Mouse (Mus musculus): ENCODE measurements at regions not wholly inside any gene's neighbourhood (a gene's known extent, or its start where the extent isn't known, plus 50 kb on each side); places are given as distances from the start of the nearest gene placed in this dataset.

GRCm38 (mm10) chr13:57147623-57148022 is 251.8 kb upstream of the Trpc7 start:
- TF ChIP-seq MAX (IDR thresholded peaks at IDR 0.05) = no peak

GRCm38 (mm10) chr13:57146708-57147107 is 250.9 kb upstream of the Trpc7 start:
- TF ChIP-seq MAX (IDR thresholded peaks at IDR 0.05) = no peak
- TF ChIP-seq CEBPB (IDR thresholded peaks at IDR 0.05; ENCODE audit: low read depth) = no peak
- no peak for TF ChIP-seq USF1 (IDR thresholded peaks at IDR 0.05; ENCODE audit: low read depth)
- no peak for TF ChIP-seq FOSL1 (IDR thresholded peaks at IDR 0.05; ENCODE audit: insufficient read depth, low read length, poor library complexity, severe bottlenecking)
- no peak for TF ChIP-seq MYOG (IDR thresholded peaks at IDR 0.05; ENCODE audit: control insufficient read depth, extremely low read depth, insufficient read length)
- TF ChIP-seq MYOD1 (IDR thresholded peaks at IDR 0.05; ENCODE audit: control insufficient read depth, insufficient read length, low read depth) = no peak
- TF ChIP-seq CTCF (IDR thresholded peaks at IDR 0.05; ENCODE audit: control insufficient read depth, insufficient read depth, insufficient read length) = no peak

More at GRCm38 (mm10) chr13:57147623-57148022, 251.8 kb upstream of the Trpc7 start:
- no peak overlapping the region for H3K4me3 ChIP-seq (ENCODE audit: insufficient read depth, poor library complexity, severe bottlenecking)
- H3K79me3 ChIP-seq (ENCODE audit: low read depth) = no peaks in the 10 kb centered on the region
- H3K27me3 ChIP-seq (ENCODE audit: control insufficient read depth, insufficient read depth, insufficient read length) = no peaks in the 10 kb centered on the region
- H3K79me2 ChIP-seq (ENCODE audit: control insufficient read depth, insufficient read depth) = no peaks in the 10 kb centered on the region
- H3ac ChIP-seq (ENCODE audit: control insufficient read depth, insufficient read length, low read depth) = no peak overlapping the region
- no peaks in the 10 kb centered on the region for H3K36me3 ChIP-seq (ENCODE audit: control insufficient read depth, insufficient read depth)

GRCm38 (mm10) chr13:57145782-57146181 is 250.0 kb upstream of the Trpc7 start:
- Histone ChIP-seq H3K36me3 (ENCODE audit: control insufficient read depth, insufficient read depth) (no peaks in the 10 kb centered on the region), H3ac (ENCODE audit: control insufficient read depth, insufficient read length, low read depth) (no peak overlapping the region), H3K79me2 (ENCODE audit: control insufficient read depth, insufficient read depth) (no peaks in the 10 kb centered on the region), H3K4me3 (ENCODE audit: insufficient read depth, poor library complexity, severe bottlenecking) (no peak overlapping the region), H3K79me3 (ENCODE audit: low read depth) (no peaks in the 10 kb centered on the region), H3K27me3 (ENCODE audit: control insufficient read depth, insufficient read depth, insufficient read length) (no peaks in the 10 kb centered on the region)
- TF ChIP-seq MYOD1 (IDR thresholded peaks at IDR 0.05; ENCODE audit: control insufficient read depth, insufficient read length, low read depth) = no peak
- TF ChIP-seq CTCF (IDR thresholded peaks at IDR 0.05; ENCODE audit: control insufficient read depth, insufficient read depth, insufficient read length) = no peak
- no peak for TF ChIP-seq MAX (IDR thresholded peaks at IDR 0.05)

More at GRCm38 (mm10) chr13:57146708-57147107, 250.9 kb upstream of the Trpc7 start:
- H3K79me3 ChIP-seq (ENCODE audit: low read depth) = no peaks in the 10 kb centered on the region
- no peaks in the 10 kb centered on the region for H3K79me2 ChIP-seq (ENCODE audit: control insufficient read depth, insufficient read depth)
- no peaks in the 10 kb centered on the region for H3K27me3 ChIP-seq (ENCODE audit: control insufficient read depth, insufficient read depth, insufficient read length)
- no peaks in the 10 kb centered on the region for H3K36me3 ChIP-seq (ENCODE audit: control insufficient read depth, insufficient read depth)
- H3ac ChIP-seq (ENCODE audit: control insufficient read depth, insufficient read length, low read depth) = no peak overlapping the region
- H3K4me3 ChIP-seq (ENCODE audit: insufficient read depth, poor library complexity, severe bottlenecking) = no peak overlapping the region

- TF ChIP-seq MAX (IDR thresholded peaks at IDR 0.05) (no peak), MYOG (IDR thresholded peaks at IDR 0.05; ENCODE audit: control insufficient read depth, extremely low read depth, insufficient read length) (no peak), CTCF (IDR thresholded peaks at IDR 0.05; ENCODE audit: control insufficient read depth, insufficient read depth, insufficient read length) (no peak), USF1 (IDR thresholded peaks at IDR 0.05; ENCODE audit: low read depth) (no peak), MYOD1 (IDR thresholded peaks at IDR 0.05; ENCODE audit: control insufficient read depth, insufficient read length, low read depth) (no peak), CEBPB (IDR thresholded peaks at IDR 0.05; ENCODE audit: low read depth) (no peak), FOSL1 (IDR thresholded peaks at IDR 0.05; ENCODE audit: insufficient read depth, low read length, poor library complexity, severe bottlenecking) (no peak)
- Histone ChIP-seq H3K36me3 (ENCODE audit: control insufficient read depth, insufficient read depth) (no peaks in the 10 kb centered on the region), H3K27me3 (ENCODE audit: control insufficient read depth, insufficient read depth, insufficient read length) (no peaks in the 10 kb centered on the region), H3K79me3 (ENCODE audit: low read depth) (no peaks in the 10 kb centered on the region), H3K79me2 (ENCODE audit: control insufficient read depth, insufficient read depth) (no peaks in the 10 kb centered on the region), H3K4me3 (ENCODE audit: insufficient read depth, poor library complexity, severe bottlenecking) (no peak overlapping the region), H3ac (ENCODE audit: control insufficient read depth, insufficient read length, low read depth) (no peak overlapping the region)
These were observed 247.1 kb upstream of the Trpc7 start for GRCm38 (mm10) chr13:57142851-57143250.

GRCm38 (mm10) chr13:57142441-57142840 is 246.6 kb upstream of the Trpc7 start:
- TF ChIP-seq USF1 (IDR thresholded peaks at IDR 0.05; ENCODE audit: low read depth) = no peak
- no peak for TF ChIP-seq FOSL1 (IDR thresholded peaks at IDR 0.05; ENCODE audit: insufficient read depth, low read length, poor library complexity, severe bottlenecking)
- no peak for TF ChIP-seq MYOD1 (IDR thresholded peaks at IDR 0.05; ENCODE audit: control insufficient read depth, insufficient read length, low read depth)
- TF ChIP-seq MYOG (IDR thresholded peaks at IDR 0.05; ENCODE audit: control insufficient read depth, extremely low read depth, insufficient read length) = no peak
- TF ChIP-seq MAX (IDR thresholded peaks at IDR 0.05) = no peak
- no peak for TF ChIP-seq CEBPB (IDR thresholded peaks at IDR 0.05; ENCODE audit: low read depth)
- no peak for TF ChIP-seq CTCF (IDR thresholded peaks at IDR 0.05; ENCODE audit: control insufficient read depth, insufficient read depth, insufficient read length)
- Histone ChIP-seq H3K4me3 (ENCODE audit: insufficient read depth, poor library complexity, severe bottlenecking) (no peak overlapping the region), H3K79me3 (ENCODE audit: low read depth) (no peaks in the 10 kb centered on the region)

GRCm38 (mm10) chr13:57115936-57116335 is 220.1 kb upstream of the Trpc7 start:
- Histone ChIP-seq H3K79me2 (ENCODE audit: control insufficient read depth, insufficient read depth) (no peaks in the 10 kb centered on the region), H3K4me3 (ENCODE audit: insufficient read depth, poor library complexity, severe bottlenecking) (no peak overlapping the region), H3K79me3 (ENCODE audit: low read depth) (no peaks in the 10 kb centered on the region), H3K27me3 (ENCODE audit: control insufficient read depth, insufficient read depth, insufficient read length) (no peaks in the 10 kb centered on the region), H3K36me3 (ENCODE audit: control insufficient read depth, insufficient read depth) (no peaks in the 10 kb centered on the region), H3ac (ENCODE audit: control insufficient read depth, insufficient read length, low read depth) (no peak overlapping the region)
- TF ChIP-seq CTCF (IDR thresholded peaks at IDR 0.05; ENCODE audit: control insufficient read depth, insufficient read depth, insufficient read length) (no peak), FOSL1 (IDR thresholded peaks at IDR 0.05; ENCODE audit: insufficient read depth, low read length, poor library complexity, severe bottlenecking) (no peak), MYOG (IDR thresholded peaks at IDR 0.05; ENCODE audit: control insufficient read depth, extremely low read depth, insufficient read length) (no peak), CEBPB (IDR thresholded peaks at IDR 0.05; ENCODE audit: low read depth) (no peak), USF1 (IDR thresholded peaks at IDR 0.05; ENCODE audit: low read depth) (no peak), MYOD1 (IDR thresholded peaks at IDR 0.05; ENCODE audit: control insufficient read depth, insufficient read length, low read depth) (no peak), MAX (IDR thresholded peaks at IDR 0.05) (no peak)

More at GRCm38 (mm10) chr13:57142441-57142840, 246.6 kb upstream of the Trpc7 start:
- no peaks in the 10 kb centered on the region for H3K27me3 ChIP-seq (ENCODE audit: control insufficient read depth, insufficient read depth, insufficient read length)
- no peaks in the 10 kb centered on the region for H3K79me2 ChIP-seq (ENCODE audit: control insufficient read depth, insufficient read depth)
- no peaks in the 10 kb centered on the region for H3K36me3 ChIP-seq (ENCODE audit: control insufficient read depth, insufficient read depth)
- no peak overlapping the region for H3ac ChIP-seq (ENCODE audit: control insufficient read depth, insufficient read length, low read depth)
